Mouse (Mus musculus) forebrain, embryonic 14.5 days (tissue): Measurements from ENCODE around the gene Sema4d. TPM values are rescaled to one million over a fixed set of nuclear protein-coding genes. Genes with fewer than 3 reads are reported as not detected.

Experiments
- ATAC-seq: fragments of 200-750 bp; cut with Nextera tagmentation; 2 replicates; pipeline ENCODE4 v1.8.0; 2017; ENCODE audit warnings: mild to moderate bottlenecking, moderate library complexity
- DNase-seq: peaks from one replicate; pipeline ENCODE4 v3.0.0-alpha.2; 2015; ENCODE audit warnings: low spot score
- H3K27ac ChIP-seq: fragments of 300-500 bp; sonication (generic); 2 replicates; pipeline ENCODE4 v1.5.1; 2014; ENCODE audit warnings: low read depth, mild to moderate bottlenecking, control low read depth, low read length, moderate library complexity
- H3K27me3 ChIP-seq: fragments of 300-500 bp; sonication (generic); replicated peaks from 2 replicates; pipeline ENCODE4 v1.6.1; 2014; ENCODE audit warnings: low read length, control low read depth, mixed read lengths; ENCODE audit not compliant: control insufficient read depth, insufficient read depth
- H3K36me3 ChIP-seq: fragments of 300-500 bp; sonication (generic); 2 replicates; pipeline ENCODE4 v1.6.1; 2014; ENCODE audit warnings: low read length, control low read depth; ENCODE audit not compliant: control insufficient read depth, insufficient read depth
- H3K4me1 ChIP-seq: fragments of 300-500 bp; sonication (generic); 2 replicates; pipeline ENCODE4 v1.6.1; 2014; ENCODE audit warnings: antibody characterized with exemption, low read length, control low read depth; ENCODE audit not compliant: control insufficient read depth, insufficient read depth
- H3K4me2 ChIP-seq: fragments of 300-500 bp; sonication (generic); 2 replicates; pipeline ENCODE4 v1.6.1; 2014; ENCODE audit warnings: mild to moderate bottlenecking, control low read depth, low read length
- H3K4me3 ChIP-seq: fragments of 300-500 bp; sonication (generic); 2 replicates; pipeline ENCODE4 v1.5.1; 2014; ENCODE audit warnings: low read depth, low read length, control low read depth
- H3K9ac ChIP-seq: fragments of 300-500 bp; sonication (generic); 2 replicates; pipeline ENCODE4 v1.6.1; 2014; ENCODE audit warnings: mild to moderate bottlenecking, low read length, control low read depth, moderate library complexity
- H3K9me3 ChIP-seq: fragments of 300-500 bp; sonication (generic); replicated peaks from 2 replicates; pipeline ENCODE4 v1.6.1; 2016; ENCODE audit warnings: low read length, control low read depth, mixed read lengths; ENCODE audit not compliant: control insufficient read depth
- WGBS: fragments of 180-500 bp; shearing (Covaris S2); extraction: QIAGEN DNeasy Blood & Tissue Kit; methylation state at CpG from one replicate; pipeline ENCODE4 v1.1.7; 2014; 5-methylcytosine and 5-hydroxymethylcytosine counted together
- microRNA-seq: library from miRNA; unstranded; fragments of <30 nt; microRNA quantifications from one replicate; pipeline ENCODE4, GENCODE M21; 2016
- polyA plus RNA-seq: library from polyadenylated mRNA; unstranded; fragments of >200 nt; fragmentation: Nextera tagmentation; extraction: Ambion mirVana; gene quantifications from 2 replicates; pipeline ENCODE4 v1.2.1, GENCODE M21; 2014

Gene Sema4d
- polyA plus RNA-seq, 1 experiment from 2014 or later = 12.7 TPM

GRCm38 (mm10) chr13:51644829-51645789, 148.4 kb downstream of the Sema4d start, which contains the start of gene Cks2:
TSS of gene Cks2 (plus strand) at chr13:51645232.
- under 1% methylated on average over 83 of the region's 83 CpGs for WGBS
- peak within 1 kb of the TSS; percentile 85 for H3K9ac ChIP-seq
- peak; percentile 99 for ATAC-seq
- no peaks in the 10 kb centered on the region for H3K36me3 ChIP-seq
- H3K9me3 ChIP-seq = no peaks in the 10 kb centered on the region
- H3K4me1 ChIP-seq = peaks cover 14% of the 10 kb centered on the region; the same call in 1 of the 2 replicates
- no peaks in the 10 kb centered on the region for H3K27me3 ChIP-seq
- peak; percentile 100 for DNase-seq
- H3K4me2 ChIP-seq = peak within 1 kb of the TSS; percentile 79
- H3K4me3 ChIP-seq = peak within 1 kb of the TSS; percentile 69
- H3K27ac ChIP-seq = peak within 1 kb of the TSS; percentile 48; the same call in 1 of the 2 replicates

- Histone ChIP-seq H3K9me3 (no peaks in the 10 kb centered on the region), H3K27ac (no peak overlapping the region), H3K36me3 (no peaks in the 10 kb centered on the region), H3K4me1 (peaks cover 14% of the 10 kb centered on the region; the same call in 1 of the 2 replicates), H3K9ac (peak overlapping the region; percentile 60), H3K4me3 (peak overlapping the region; percentile 69), H3K4me2 (peak overlapping the region; percentile 79), H3K27me3 (no peaks in the 10 kb centered on the region)
- DNase-seq (no peak), ATAC-seq (peak; percentile 15)
- WGBS = 43% methylated on average over 20 of the region's 20 CpGs
Measured at GRCm38 (mm10) chr13:51643924-51644828, 149.4 kb downstream of the Sema4d start.

DNA sequence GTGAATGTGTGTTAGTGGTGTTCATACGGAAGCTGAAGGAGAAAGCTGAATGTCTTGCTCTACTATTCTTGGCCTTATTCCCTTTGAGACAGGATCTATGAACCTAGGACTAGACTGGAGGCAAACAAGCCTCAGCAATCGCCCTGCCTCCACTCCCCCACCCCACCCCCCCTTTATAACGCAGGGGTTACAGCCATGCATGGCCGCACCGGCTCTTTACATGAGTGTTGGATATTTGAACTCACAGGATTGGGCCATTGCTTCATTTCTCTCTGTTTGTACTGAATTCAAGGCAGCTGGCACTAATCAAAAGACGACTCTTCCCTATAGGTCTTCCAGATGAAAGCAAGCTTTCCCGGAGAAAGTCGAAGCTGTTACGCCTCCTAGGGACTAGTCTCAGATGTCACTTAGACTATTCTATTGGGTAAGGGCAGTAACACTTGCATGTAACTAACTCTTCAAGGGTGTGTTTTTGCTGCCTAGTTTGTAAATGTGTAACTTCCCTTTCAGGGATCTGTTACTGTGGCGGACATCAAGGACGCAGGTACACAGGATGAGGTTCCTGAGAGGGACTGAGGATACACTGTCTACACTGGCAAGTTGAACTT, 151.3 kb downstream of the Sema4d start:
- Histone ChIP-seq H3K36me3 (no peaks in the 10 kb centered on the region), H3K9ac (no peak overlapping the region), H3K4me1 (peaks cover 8% of the 10 kb centered on the region; the same call in 1 of the 2 replicates), H3K27ac (no peak overlapping the region), H3K9me3 (no peaks in the 10 kb centered on the region), H3K4me2 (no peak overlapping the region), H3K27me3 (no peaks in the 10 kb centered on the region), H3K4me3 (no peak overlapping the region)
- ATAC-seq (no peak), DNase-seq (no peak)
- 39% methylated on average over 11 of the region's 11 CpGs for WGBS

- Histone ChIP-seq H3K9ac (no peak overlapping the region), H3K27me3 (no peaks in the 10 kb centered on the region), H3K27ac (no peak overlapping the region), H3K4me3 (no peak overlapping the region), H3K9me3 (no peaks in the 10 kb centered on the region), H3K36me3 (no peaks in the 10 kb centered on the region), H3K4me1 (no peaks in the 10 kb centered on the region), H3K4me2 (no peak overlapping the region)
- ATAC-seq (no peak), DNase-seq (no peak)
- 89% methylated on average over 3 of the region's 3 CpGs for WGBS
Measured at GRCm38 (mm10) chr13:51641424-51641823, 152.1 kb downstream of the Sema4d start.

- no peak for DNase-seq
- H3K9me3 ChIP-seq = no peaks in the 10 kb centered on the region
- no peak overlapping the region for H3K4me2 ChIP-seq
- no peaks in the 10 kb centered on the region for H3K4me1 ChIP-seq
- ATAC-seq = no peak
- H3K27ac ChIP-seq = no peak overlapping the region
- WGBS = 87% methylated on average over 4 of the region's 4 CpGs
- no peak overlapping the region for H3K9ac ChIP-seq
- H3K4me3 ChIP-seq = no peak overlapping the region
- H3K27me3 ChIP-seq = no peaks in the 10 kb centered on the region
- H3K36me3 ChIP-seq = no peaks in the 10 kb centered on the region
Measured at GRCm38 (mm10) chr13:51638958-51639357, 154.6 kb downstream of the Sema4d start.

Small RNAs within 50 kb of the gene (microRNA-seq; reads per million reads assigned to microRNA genes)
- gene Gm23566 = not detected

Other genes starting within 250 kb of the Sema4d start
- gene Shc3, start 224.3 kb downstream of the Sema4d start, polyA plus RNA-seq = 4.3 and 5.4 TPM in 2 replicates
- 147 and 215 TPM in 2 replicates for gene Cks2, start 148.5 kb downstream of the Sema4d start, polyA plus RNA-seq
- 28.5 and 29.5 TPM in 2 replicates for gene Secisbp2, start 142.1 kb downstream of the Sema4d start, polyA plus RNA-seq
- 112 and 132 TPM in 2 replicates for gene Gadd45g, start 52.9 kb upstream of the Sema4d start, polyA plus RNA-seq